Mouse (Mus musculus) liver, adult 2 months (tissue): ENCODE results near the gene Rpa3.

Experiments
- CTCF ChIP-seq: fragments of 200-500 bp; IDR thresholded peaks from 2 replicates; pipeline ENCODE4 v1.5.1; 2011; ENCODE audit warnings: low read depth, low read length, control low read depth
- POLR2A ChIP-seq: fragments of 200-500 bp; IDR thresholded peaks from 2 replicates; pipeline ENCODE4 v1.6.1; 2011; ENCODE audit warnings: low read length, control low read depth; ENCODE audit not compliant: insufficient read depth; ENCODE audit errors: extremely low read depth

GRCm38 (mm10) chr6:8275098-8275497, 16.1 kb upstream of the Rpa3 start:
- no peak for TF ChIP-seq CTCF
- TF ChIP-seq POLR2A = no peak
